Mouse (Mus musculus) bone marrow macrophage, adult 2 months (primary cell): Measurements from ENCODE around the gene Golim4.

Source experiments
- CTCF ChIP-seq: IDR thresholded peaks from 2 replicates; pipeline ENCODE4 v1.5.1; 2012; ENCODE audit warnings: low read depth, mild to moderate bottlenecking, low read length, moderate library complexity
- POLR2A ChIP-seq: IDR thresholded peaks from 2 replicates; pipeline ENCODE4 v1.6.1; 2012; ENCODE audit warnings: mild to moderate bottlenecking, low read depth, low read length, borderline replicate concordance

DNA sequence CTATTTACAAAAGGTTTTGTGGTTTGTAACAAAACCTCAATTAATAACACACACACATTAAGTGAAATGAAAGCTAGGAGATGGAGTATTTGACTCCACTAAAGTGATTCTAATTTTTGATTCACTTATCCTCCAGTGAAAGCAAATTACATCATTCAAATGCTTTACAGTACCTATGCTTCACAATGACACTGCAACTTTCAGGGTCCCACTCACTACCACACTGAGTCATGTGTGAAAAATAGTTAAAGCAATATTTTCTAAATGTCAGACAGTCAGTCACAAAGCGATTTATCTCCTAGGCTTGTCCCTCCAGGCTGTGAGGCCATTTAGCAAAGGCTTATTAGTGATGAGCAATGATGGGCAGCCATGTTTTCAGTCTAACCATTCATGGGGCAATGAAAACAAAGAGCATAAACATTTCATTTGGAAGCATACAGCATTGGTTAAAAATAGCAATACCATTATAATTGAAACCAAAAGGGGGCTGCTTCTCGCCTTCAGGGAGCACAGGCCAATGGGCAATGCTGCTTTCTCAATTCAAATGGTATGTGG lies 8.1 kb downstream of the Golim4 start:
- TF ChIP-seq CTCF (no peak), POLR2A (no peak)
